Mouse (Mus musculus): Measurements from ENCODE around the gene Nat10.

DNA sequence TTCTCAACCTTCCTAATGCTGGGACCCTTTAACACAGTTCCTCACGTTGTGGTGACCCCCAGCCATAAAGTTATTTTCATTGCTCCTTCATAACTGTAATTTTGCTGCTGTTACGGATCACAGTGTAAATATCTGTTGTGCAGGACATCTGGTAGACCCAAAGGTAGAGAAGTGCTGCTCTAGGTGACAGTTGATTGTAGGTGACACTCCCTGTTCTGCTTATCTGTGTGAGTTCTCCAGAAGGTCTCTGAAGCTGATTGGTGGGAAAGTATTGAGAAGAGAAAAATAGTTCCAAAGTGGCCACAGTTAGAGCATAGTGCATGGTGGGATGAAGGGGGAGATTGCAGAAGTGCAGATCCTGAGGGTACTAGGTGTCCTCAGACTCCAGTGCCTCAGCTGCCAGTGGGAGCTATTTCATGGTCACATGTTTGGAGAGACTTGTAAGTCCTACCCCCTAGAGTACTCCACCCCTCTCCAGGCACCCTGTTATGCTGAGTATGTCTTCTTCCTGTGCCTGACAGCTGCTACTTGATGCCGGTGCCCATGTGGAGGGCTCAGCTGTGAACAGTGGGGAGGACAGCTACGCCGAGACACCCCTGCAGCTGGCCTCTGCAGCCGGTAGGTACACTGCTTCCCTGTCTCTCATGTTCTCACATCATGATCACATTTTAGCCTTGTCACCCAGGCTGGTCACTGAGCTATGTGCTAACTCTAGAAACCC lies 53.9 kb downstream of the Nat10 start:
- no peak for TF ChIP-seq CTCF (IDR thresholded peaks at IDR 0.05; ENCODE audit: low read depth, low read length)
- TF ChIP-seq TAL1 (conservative IDR thresholded peaks at IDR 0.05; ENCODE audit: low read depth, low read length): no peak
- no peak for TF ChIP-seq GATA1 (IDR thresholded peaks at IDR 0.05; ENCODE audit: borderline replicate concordance, low read length)
